Mouse (Mus musculus): Measurements from ENCODE around the gene Slc6a19.

Gene Slc6a19

DNA sequence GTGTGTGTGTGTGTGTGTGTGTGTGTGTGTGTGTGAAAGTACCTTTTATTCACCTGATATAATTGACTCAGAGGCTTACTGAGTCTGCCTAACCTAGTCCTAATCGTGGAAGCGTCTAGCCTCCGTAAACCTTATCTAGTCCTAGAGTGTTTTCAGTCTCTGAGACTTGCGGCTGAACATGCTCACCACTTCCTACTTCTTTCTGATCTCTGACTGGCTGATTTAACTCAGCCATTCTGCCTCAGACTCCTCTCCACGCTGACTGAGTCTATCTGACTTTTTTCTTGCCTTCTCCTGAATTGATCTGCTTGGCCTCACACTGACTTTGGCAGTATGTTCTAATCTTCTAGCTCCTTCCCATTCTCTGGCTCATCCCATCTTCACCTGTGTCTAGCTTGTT is 20.6 kb upstream of the Slc6a19 start:
- no peak for TF ChIP-seq GATA4 (IDR thresholded peaks at IDR 0.05; ENCODE audit: insufficient replicate concordance, low read length)

DNA sequence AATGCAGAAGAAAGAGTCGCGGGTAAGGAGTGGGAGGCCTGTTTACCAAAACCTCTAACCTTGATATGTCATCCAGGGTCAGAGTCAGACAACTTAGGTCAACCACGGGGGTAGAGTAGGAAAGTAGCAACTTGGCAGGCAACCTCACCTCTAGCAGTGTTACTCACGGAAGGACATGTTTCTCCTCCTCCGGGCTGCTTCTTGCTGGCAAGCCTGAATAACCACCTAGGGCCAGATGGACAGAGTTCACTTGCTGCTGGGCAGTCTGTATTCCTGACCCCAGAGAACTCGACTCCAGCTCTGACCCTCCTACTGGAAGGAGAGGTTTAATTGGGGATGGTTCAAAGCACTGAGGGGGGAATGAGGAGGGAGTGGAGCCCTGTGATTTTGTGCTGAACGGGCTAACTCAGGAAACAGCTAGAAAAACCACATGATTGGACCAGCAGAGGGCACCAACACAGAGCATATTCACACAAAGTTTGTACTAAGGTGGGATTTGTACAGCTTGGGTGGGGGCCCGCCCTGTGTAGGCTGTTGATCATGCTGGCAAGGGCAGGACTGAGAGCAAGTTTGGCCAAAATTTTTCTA is 18.5 kb upstream of the Slc6a19 start:
- no peak for TF ChIP-seq GATA4 (IDR thresholded peaks at IDR 0.05; ENCODE audit: insufficient replicate concordance, low read length)

DNA sequence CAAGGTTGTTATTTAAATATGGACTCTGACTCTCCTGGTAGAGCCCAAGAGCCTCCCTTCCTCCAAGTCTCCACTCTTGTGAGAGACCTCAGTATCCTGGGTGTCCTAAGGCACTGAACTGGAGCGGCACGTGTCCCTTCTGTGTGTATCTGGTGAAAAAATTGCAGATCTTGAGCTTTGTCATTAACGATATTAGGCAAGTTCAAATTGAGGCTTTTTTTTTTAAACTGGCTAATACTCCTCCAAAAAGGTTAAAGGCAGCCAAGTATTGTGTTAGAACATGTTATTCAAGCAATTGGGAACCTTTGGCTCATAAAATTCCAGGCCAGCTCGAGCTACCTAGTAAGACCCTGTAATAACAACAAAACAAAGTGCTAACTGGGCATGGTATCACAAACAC is 15.6 kb upstream of the Slc6a19 start:
- no peak for TF ChIP-seq GATA4 (IDR thresholded peaks at IDR 0.05; ENCODE audit: insufficient replicate concordance, low read length)

DNA sequence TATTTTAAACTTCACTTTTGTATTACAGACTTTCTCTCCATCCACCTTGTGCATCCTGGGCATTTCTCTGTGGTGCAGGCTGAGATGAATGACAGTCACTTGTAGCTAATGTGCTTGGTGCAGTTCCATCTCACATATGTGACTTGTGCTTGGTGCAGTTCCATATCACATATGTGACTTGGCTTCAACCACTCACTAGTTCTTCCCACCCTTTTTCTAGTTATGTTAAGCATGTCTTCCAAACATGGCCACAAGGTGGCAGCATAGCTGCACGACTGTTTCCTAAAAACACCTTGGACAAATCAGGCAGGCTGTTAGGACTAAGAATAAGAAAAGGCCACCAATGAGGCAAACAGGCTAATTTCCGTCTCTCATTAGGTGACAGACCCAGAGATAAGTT is 13.6 kb upstream of the Slc6a19 start:
- no peak for TF ChIP-seq GATA4 (IDR thresholded peaks at IDR 0.05; ENCODE audit: insufficient replicate concordance, low read length)

DNA sequence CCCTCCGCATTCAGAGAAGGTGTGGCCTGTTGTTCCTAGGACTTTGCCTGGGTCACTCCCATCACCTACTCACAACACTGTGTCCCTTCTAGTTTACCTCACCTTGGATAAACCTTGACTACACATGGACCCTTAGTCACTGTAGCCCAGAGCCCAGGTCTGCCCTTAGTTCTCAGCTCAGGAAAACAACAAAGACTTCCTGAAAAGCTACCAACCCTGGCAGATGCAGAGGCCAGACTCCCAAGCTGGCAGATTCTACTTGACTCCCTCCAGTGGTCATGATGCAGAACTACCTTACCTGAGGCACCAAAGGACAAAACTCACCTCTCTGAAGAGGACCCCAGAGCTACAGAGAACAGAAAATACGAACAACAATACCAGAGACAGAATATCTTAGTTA is 9.4 kb upstream of the Slc6a19 start:
- TF ChIP-seq GATA4 (IDR thresholded peaks at IDR 0.05; ENCODE audit: insufficient replicate concordance, low read length), result no peak

DNA sequence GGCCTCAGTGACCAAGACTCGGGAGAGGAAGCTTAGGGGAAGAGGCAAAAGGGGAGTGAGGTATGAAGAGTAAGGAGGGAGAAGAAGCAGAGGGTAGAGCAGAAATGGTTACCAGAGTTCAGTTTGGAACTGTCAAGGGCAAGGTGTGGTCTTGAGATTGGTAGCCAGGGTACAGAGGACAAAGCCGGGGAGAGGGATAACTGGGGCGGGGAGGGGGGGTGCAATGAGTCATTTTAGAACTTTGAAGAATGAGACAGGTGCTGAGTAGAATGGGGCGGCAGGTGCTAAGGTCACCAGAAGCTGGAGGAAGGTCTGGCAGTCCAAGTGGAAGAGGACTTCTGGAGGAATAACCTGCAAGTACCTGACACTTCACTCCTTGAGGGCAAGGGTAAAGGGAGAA is 8.5 kb upstream of the Slc6a19 start:
- TF ChIP-seq GATA4 (IDR thresholded peaks at IDR 0.05; ENCODE audit: insufficient replicate concordance, low read length), result no peak

DNA sequence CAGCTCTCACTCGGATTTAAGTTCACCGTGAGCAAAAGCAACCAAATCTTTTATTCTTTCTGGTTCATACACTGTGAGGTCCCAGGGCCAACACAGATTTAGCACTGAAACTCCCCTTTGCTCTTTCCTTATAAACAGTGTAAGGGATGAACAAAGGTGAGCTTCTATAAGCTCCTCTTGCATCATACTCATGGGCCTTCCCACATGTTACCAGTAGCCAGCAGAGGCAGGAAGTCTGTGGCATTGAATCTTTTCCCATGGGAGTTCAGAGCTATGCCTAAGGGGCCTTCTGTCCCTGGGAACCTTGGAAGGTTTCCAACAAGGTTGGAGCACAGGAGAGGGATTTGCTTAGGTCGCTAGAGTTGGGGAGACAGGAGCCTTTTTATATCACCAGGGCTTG is 7.6 kb upstream of the Slc6a19 start:
- no peak for TF ChIP-seq GATA4 (IDR thresholded peaks at IDR 0.05; ENCODE audit: insufficient replicate concordance, low read length)

DNA sequence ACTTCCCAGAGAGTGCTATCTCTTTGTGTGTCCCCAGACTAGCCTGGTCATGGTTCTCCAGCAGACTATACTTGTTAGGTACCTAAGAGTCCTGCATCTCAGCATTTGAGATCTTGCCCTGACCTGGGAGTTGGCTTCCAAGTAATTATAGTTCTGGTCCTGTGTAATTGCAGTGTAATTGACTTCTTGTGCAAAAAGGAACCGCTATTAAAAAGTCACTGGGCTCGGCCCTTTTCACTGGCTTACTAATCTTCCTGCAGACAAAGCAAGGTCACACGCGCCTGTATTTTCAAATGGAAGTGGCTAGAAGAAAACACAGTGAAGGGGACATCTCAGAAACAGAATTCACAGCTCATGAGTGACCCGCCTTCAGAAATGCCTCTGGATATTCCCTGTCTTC is 7.1 kb upstream of the Slc6a19 start:
- TF ChIP-seq GATA4 (IDR thresholded peaks at IDR 0.05; ENCODE audit: insufficient replicate concordance, low read length), result no peak

DNA sequence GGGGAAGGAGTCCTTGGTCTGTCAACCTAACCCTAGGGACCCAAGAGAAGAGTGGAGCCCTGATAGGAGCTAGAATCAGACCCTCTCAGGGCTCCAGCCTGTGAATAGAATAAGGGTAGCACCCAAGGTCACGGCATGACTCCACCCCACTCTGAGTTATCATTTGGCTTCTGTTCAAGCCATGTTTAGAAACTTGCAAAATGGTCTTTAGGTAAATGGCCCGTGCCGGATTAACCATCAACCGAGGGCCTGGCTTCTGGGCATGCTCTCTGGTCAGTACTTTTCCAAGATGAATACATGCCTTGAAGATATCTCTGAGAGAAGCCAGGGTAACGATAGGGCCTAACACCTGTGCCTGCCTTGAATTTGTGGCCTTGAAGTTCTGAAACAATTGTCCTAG is 6.6 kb upstream of the Slc6a19 start:
- no peak for TF ChIP-seq GATA4 (IDR thresholded peaks at IDR 0.05; ENCODE audit: insufficient replicate concordance, low read length)

DNA sequence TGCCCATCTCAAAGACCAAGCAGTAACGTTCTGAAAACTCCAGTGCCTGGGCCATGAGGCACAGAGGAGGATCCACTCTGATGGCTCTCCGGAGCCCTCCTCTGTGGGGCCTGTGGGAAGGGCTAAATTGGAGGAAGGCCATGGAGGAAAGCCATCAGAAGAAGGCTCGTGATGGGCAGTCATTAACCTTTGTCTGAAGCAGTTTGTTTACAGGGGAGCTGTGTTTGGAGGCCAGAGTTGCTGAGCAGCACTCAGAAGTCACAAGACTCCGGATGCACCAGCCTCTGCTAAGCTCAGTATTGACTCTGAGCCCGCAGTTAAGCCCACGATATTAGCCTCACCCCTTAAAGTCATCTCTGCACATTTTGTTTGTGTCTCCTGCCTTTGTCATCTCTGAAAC is 4.8 kb upstream of the Slc6a19 start:
- no peak for TF ChIP-seq GATA4 (IDR thresholded peaks at IDR 0.05; ENCODE audit: insufficient replicate concordance, low read length)

DNA sequence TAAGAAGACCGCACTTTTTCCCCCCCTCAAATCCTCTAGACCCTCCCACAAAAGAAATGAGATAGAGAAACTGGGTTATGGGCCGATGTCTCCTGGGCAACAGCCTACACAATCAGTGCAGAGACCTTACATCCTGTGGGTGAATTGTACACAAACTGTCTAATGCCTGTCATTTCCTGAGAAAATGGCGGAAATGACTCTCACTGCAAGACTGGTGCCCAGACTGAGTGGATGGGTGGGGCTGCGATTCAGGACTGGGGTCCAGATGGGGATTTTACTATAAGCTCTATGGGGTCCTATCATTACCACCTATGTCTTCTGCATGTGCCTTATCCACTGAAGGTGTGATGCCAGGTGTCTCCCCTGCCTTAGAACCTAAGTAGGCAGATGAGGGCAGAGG is 1.9 kb downstream of the Slc6a19 start:
- no peak for TF ChIP-seq GATA4 (IDR thresholded peaks at IDR 0.05; ENCODE audit: insufficient replicate concordance, low read length)

DNA sequence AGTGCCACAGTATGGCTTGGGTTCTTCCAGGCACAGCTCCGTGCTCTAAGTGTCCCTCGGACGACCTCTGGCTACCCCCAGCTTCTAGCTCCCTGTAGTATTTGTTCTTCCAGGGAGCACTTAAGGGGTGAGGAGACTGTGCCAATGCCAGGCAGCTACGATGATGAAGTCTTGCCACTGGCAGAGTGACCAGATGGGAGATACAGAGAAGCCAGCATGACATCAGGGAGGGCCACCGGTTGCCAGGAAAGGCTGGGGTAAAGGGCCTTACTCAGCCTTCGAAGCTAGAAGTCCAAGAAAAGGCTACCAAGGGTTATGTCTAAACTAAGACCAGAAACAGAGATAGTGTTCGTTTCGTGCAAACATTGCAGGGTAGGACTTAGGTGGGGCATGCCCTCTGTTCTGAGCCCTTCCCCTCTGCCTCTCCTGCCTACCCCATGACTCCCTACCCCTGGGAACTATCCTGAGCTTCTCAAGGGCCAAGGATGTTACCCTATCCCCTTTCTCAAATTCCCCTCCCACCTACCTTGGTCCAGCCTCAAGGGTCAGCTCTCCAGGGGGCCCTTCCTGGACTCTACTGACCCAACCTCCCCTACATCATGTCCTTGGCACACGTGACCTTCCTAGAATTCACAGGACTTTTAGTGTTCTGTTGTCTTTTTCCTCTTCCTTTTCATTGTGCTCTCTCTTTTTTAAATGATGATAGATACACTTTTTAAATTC is 3.3 kb downstream of the Slc6a19 start:
- no peak for TF ChIP-seq GATA4 (IDR thresholded peaks at IDR 0.05; ENCODE audit: insufficient replicate concordance, low read length)

DNA sequence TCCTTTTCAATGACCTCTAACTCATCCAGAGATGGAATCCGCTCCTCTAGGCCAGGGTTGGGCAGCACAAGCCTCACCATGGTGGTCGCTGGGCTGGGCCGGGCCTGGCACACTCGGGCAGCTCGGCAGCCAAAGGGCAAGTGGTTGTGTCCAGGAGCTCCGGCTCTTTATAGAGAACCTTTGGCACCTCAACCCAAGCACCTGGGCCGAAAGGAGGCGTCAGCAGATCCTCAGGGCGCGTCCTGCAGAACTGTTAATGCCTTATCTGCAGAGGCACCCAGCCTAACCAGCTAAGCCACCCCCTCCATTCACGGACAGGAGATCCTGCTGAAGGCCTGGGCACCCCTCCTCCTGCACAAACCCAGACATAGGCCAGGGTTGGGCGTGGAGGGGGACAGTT is 4.1 kb downstream of the Slc6a19 start:
- TF ChIP-seq GATA4 (IDR thresholded peaks at IDR 0.05; ENCODE audit: insufficient replicate concordance, low read length), result no peak

DNA sequence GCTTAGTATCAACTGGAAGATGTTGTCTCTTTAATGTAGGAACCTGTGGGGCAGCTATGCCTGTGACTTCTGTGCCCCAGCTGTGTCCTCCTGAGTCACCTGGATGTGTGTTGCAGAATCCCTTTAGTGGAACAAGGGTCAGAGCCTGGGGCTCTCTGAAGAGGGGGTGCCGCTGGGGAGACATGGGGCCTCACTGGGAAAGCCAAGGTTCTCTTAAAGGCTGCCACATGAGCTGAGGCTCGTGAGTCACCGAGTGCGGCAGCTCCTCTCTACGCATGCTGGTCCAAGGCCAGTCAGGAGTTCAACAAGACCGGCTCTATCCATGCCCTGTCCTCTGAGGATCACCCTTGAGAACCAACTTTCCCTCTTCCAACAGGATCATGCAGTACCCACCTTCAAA is 5.0 kb downstream of the Slc6a19 start:
- TF ChIP-seq GATA4 (IDR thresholded peaks at IDR 0.05; ENCODE audit: insufficient replicate concordance, low read length), result no peak

DNA sequence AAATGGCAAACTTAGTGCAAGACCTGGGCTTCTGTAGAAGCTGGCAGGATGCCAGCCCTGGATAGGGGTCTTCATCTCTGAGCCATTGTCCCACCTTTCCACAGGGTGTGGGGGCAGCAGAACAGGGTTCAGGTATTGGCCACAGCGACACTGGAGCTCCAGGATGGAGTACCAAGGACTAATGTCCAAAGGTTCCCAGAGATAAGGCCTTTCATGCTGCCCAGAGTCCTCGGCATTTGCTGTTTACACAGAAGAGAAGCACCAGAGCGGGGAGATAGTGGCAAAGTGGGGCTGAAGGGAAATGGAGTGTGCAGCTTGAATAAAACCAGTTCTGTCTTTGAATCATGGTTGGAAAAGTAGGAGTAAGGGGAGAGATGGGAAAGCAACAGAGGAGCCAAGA is 8.1 kb downstream of the Slc6a19 start:
- no peak; the same call in 1 of the 2 replicates for TF ChIP-seq GATA4 (IDR thresholded peaks at IDR 0.05; ENCODE audit: insufficient replicate concordance, low read length)

DNA sequence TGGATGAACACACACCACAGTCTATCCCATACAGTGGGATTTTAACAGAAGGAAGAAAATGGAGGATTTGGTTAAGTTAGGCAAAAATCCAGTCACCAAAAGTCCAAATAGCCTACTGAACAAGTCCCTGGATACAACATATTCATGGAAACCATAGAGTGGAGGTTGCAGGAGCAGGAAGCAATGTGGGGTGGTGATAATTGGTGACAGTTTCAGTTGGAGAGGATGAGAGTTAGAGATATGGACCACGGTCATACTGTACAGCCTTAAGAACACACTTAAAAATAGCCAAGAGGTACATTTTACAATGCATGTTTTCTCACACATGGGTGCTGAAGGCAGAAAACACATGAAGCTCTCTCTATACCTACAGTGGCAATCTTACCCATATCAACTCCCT is 9.7 kb downstream of the Slc6a19 start:
- TF ChIP-seq GATA4 (IDR thresholded peaks at IDR 0.05; ENCODE audit: insufficient replicate concordance, low read length), result no peak

DNA sequence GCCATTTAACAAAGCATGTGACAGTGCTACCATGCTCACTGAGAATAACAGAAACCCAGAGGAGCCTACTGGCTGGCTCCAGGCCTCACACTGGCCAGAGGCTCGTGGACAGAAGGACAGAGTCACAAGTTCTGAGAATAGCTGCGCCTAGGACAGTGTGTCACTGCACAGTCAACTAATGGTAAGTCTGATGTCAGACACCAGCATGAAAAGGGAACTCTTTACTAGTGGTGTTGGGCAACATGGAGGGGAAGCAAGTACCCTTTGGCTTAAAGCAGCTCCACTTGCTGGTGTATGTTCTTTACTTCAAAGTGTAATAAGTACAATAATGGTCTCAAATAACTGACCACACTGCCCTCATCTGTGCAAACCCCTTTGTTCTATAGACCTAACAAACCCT is 11.3 kb downstream of the Slc6a19 start:
- no peak for TF ChIP-seq GATA4 (IDR thresholded peaks at IDR 0.05; ENCODE audit: insufficient replicate concordance, low read length)

Data from liver, adult (tissue).